Mouse (Mus musculus) C2C12 (cell line): Measurements from ENCODE around the gene Inmt.

Experiments used
- CTCF ChIP-seq: IDR thresholded peaks from one replicate; pipeline ENCODE4 v1.5.1; 2011; ENCODE audit not compliant: control insufficient read depth, insufficient read depth, insufficient read length
- MAX ChIP-seq: IDR thresholded peaks from one replicate; pipeline ENCODE4 v1.6.1; 2011; ENCODE audit warnings: mild to moderate bottlenecking, control low read depth
- MYOD1 ChIP-seq: IDR thresholded peaks from one replicate; pipeline ENCODE4 v1.6.1; 2011; ENCODE audit warnings: low read depth; ENCODE audit not compliant: control insufficient read depth, insufficient read length
- USF1 ChIP-seq: IDR thresholded peaks from one replicate; pipeline ENCODE4 v1.6.1; 2011; ENCODE audit warnings: low read depth, mild to moderate bottlenecking, control low read depth, moderate library complexity

DNA sequence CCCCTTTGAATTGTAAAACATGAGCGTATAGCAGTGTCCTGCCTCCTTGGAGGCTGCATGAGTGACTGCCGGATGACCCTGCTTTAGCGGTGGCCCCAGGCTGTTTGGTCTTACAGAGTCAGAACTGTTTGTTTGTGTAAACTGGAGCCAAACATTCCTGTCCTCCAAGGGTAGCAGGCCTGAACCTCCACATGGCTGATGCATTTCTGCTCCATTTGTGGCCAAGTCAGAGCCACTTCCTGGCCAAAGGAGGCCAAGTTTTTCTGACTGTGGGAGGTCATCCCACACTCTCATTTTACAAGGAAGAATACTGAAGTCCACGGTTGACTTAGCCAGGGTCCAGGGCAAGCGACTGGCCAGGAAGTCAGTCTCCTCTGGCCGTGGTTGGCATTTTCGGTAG lies 4.7 kb upstream of the Inmt start:
- TF ChIP-seq CTCF = no peak
- TF ChIP-seq USF1 = no peak
- no peak for TF ChIP-seq MAX
- no peak for TF ChIP-seq MYOD1
